Mouse (Mus musculus) heart, adult 2 months (tissue): ENCODE measurements around the gene S100pbp. TPM values are rescaled to one million over a fixed set of nuclear protein-coding genes. Genes with fewer than 3 reads are reported as not detected.

Source experiments
- DNase-seq, 2 experiments: peaks; one replicate each; pipeline ENCODE4 v3.0.0; 2021
- H3K27ac ChIP-seq: fragments of 200-600 bp; 2 replicates; pipeline ENCODE4 v1.8.1; 2022
- H3K27me3 ChIP-seq: fragments of 200-500 bp; 2 replicates; pipeline ENCODE4 v1.6.1; 2012; ENCODE audit warnings: mild to moderate bottlenecking, low read length, inconsistent platforms, mixed read lengths; ENCODE audit not compliant: control insufficient read depth, insufficient read depth
- H3K36me3 ChIP-seq: fragments of 200-500 bp; 2 replicates; pipeline ENCODE4 v1.6.1; 2012; ENCODE audit warnings: low read length, inconsistent platforms; ENCODE audit not compliant: control insufficient read depth, insufficient read depth
- H3K4me1 ChIP-seq: fragments of 200-500 bp; 2 replicates; pipeline ENCODE4 v1.6.1; 2011; ENCODE audit warnings: low read length; ENCODE audit not compliant: control insufficient read depth, insufficient read depth
- H3K4me3 ChIP-seq: fragments of 200-600 bp; 2 replicates; pipeline ENCODE4 v1.8.1; 2022
- H3K79me2 ChIP-seq: fragments of 200-500 bp; replicated peaks from 2 replicates; pipeline ENCODE4 v1.6.1; 2012; ENCODE audit warnings: mild to moderate bottlenecking, inconsistent platforms, low read length, moderate library complexity, mixed read lengths; ENCODE audit not compliant: control insufficient read depth, insufficient read depth
- H3K9ac ChIP-seq: fragments of 200-500 bp; 2 replicates; pipeline ENCODE4 v1.6.1; 2012; ENCODE audit warnings: low read depth, mild to moderate bottlenecking, control low read depth, inconsistent platforms, low read length, mixed read lengths
- CTCF ChIP-seq: fragments of 200-600 bp; IDR thresholded peaks from 2 replicates; pipeline ENCODE4 v1.8.1; 2022; ENCODE audit warnings: antibody characterized with exemption, mild to moderate bottlenecking, moderate library complexity
- EP300 ChIP-seq: fragments of 200-500 bp; IDR thresholded peaks from 2 replicates; pipeline ENCODE4 v1.6.1; 2011; ENCODE audit warnings: low read depth, low read length, control low read depth; ENCODE audit not compliant: insufficient read depth
- POLR2A ChIP-seq: fragments of 200-500 bp; IDR thresholded peaks from 2 replicates; pipeline ENCODE4 v1.6.1; 2011; ENCODE audit warnings: mild to moderate bottlenecking, low read depth, low read length, control low read depth; ENCODE audit not compliant: insufficient read depth
- WGBS: fragments of 180-500 bp; shearing (Covaris S2); methylation state at CpG from one replicate; pipeline ENCODE4 v1.1.7; 2018; 5-methylcytosine and 5-hydroxymethylcytosine counted together
- intact Hi-C: fragments of 180-260 bp; cut with DNase I; formaldehyde crosslinking; loops from one replicate; pipeline ENCODE4 v1.15.1; 2025
- polyA plus RNA-seq: library from polyadenylated mRNA; depleted of rRNA; stranded (reverse); fragments of >200 nt; gene quantifications from 2 replicates; pipeline ENCODE4 v1.2.3, GENCODE M21; 2012; rRNA removed
- total RNA-seq, 2 experiments: library from RNA; stranded (reverse); gene quantifications; 2 replicates each; pipeline ENCODE4 v1.2.3; 2021

The S100pbp gene
- total and polyA plus RNA-seq, 3 experiments, result 6.6 to 14.2 (median 10.2) TPM

- H3K79me2 ChIP-seq, result no peaks in the 10 kb centered on the region
- WGBS, result 58% methylated on average over 10 of the region's 10 CpGs
- DNase-seq, result no peak
- H3K4me3 ChIP-seq, result no peak overlapping the region
- H3K4me1 ChIP-seq, result no peaks in the 10 kb centered on the region
- H3K9ac ChIP-seq, result no peak overlapping the region
- no peaks in the 10 kb centered on the region for H3K36me3 ChIP-seq
- H3K27ac ChIP-seq, result no peak overlapping the region
- intact Hi-C loops, result no loop called here
- TF ChIP-seq EP300, result no peak
- no peak for TF ChIP-seq CTCF
- no peak for TF ChIP-seq POLR2A
- H3K27me3 ChIP-seq, result peaks cover 11% of the 10 kb centered on the region
Measured at GRCm38 (mm10) chr4:129107348-129107899, 82.1 kb downstream of the S100pbp start.

DNA sequence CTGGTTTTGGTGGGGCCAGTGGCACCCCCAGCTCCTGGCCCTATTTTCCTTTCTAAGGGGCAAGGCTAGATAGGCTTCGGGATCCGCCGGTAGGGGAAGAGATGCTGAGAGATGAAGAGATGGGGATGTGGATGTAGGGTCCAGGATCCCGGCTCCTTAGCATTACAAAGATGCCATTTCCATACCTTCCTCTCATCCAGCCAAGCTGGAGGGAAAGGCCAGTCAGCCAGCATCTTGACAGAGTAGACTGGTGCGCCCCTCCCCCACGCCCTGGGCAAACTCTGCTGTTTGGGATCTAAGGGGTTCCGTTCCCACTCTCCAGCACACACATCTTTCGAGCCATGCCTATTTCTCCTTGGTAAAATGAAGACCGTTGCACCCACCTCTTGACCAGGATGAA is 83.5 kb downstream of the S100pbp start:
- H3K4me3 ChIP-seq, result no peak overlapping the region
- no peaks in the 10 kb centered on the region for H3K4me1 ChIP-seq
- H3K27me3 ChIP-seq, result peaks cover 9% of the 10 kb centered on the region
- intact Hi-C loops, result no loop called here
- no peak overlapping the region for H3K9ac ChIP-seq
- H3K79me2 ChIP-seq, result no peaks in the 10 kb centered on the region
- WGBS, result 27% methylated on average over 9 of the region's 9 CpGs
- no peak overlapping the region for H3K27ac ChIP-seq
- no peaks in the 10 kb centered on the region for H3K36me3 ChIP-seq
- TF ChIP-seq EP300, result no peak
- no peak for TF ChIP-seq POLR2A
- TF ChIP-seq CTCF, result no peak
- no peak for DNase-seq

DNA sequence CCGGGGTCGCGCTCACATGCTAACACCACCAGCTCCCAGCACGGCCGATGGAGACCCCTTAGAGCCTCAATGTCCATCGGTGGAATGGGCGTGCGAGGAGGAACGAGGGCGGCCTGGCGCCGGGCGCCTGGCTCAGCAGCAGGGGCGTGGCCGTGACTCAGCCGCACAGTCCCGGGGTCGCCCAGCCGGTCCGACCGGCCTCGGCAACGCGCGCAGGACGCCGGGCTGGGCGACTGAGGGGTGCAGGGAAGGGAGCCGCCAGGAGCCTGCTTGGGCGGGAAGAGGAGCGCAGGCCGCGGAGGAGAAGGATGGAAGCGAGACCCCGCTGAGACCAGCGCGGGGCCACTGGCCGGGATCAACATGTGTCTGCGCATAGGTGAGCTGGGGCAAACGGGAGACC is 84.2 kb downstream of the S100pbp start, which contains the start of gene Tmem54:
Gene Tmem54, plus strand, starts transcription at position 193 of the 400 bp plus-strand sequence.
- intact Hi-C loops, result no loop called here
- TF ChIP-seq POLR2A (no peak), EP300 (no peak), CTCF (no peak)
- no peak within 1 kb of the TSS for H3K4me3 ChIP-seq
- H3K9ac ChIP-seq, result no peak within 1 kb of the TSS
- H3K27me3 ChIP-seq, result peaks cover 9% of the 10 kb centered on the region
- H3K27ac ChIP-seq, result no peak within 1 kb of the TSS
- no peaks in the 10 kb centered on the region for H3K4me1 ChIP-seq
- H3K36me3 ChIP-seq, result no peaks in the 10 kb centered on the region
- 3% methylated on average over 40 of the region's 40 CpGs for WGBS
- no peaks in the 10 kb centered on the region for H3K79me2 ChIP-seq
- DNase-seq, result no peak

- no peak for TF ChIP-seq CTCF
- TF ChIP-seq EP300, result no peak
- no peak for TF ChIP-seq POLR2A
- H3K4me3 ChIP-seq, result no peak overlapping the region
- no peaks in the 10 kb centered on the region for H3K4me1 ChIP-seq
- intact Hi-C loops, result no loop called here
- H3K27me3 ChIP-seq, result peaks cover 9% of the 10 kb centered on the region
- no peak overlapping the region for H3K9ac ChIP-seq
- 36% methylated on average over 14 of the region's 14 CpGs for WGBS
- H3K79me2 ChIP-seq, result no peaks in the 10 kb centered on the region
- H3K36me3 ChIP-seq, result no peaks in the 10 kb centered on the region
- no peak overlapping the region for H3K27ac ChIP-seq
- DNase-seq, result no peak
Measured at GRCm38 (mm10) chr4:129102133-129102829, 87.2 kb downstream of the S100pbp start.

Other genes starting within 250 kb of the S100pbp start
- gene Azin2, start 227.3 kb downstream of the S100pbp start, total RNA-seq, result 1 to 10 TPM; 2.0 to 3.0 TPM
- 3.2 and 3.7 TPM in 2 replicates for gene Azin2, start 227.3 kb downstream of the S100pbp start, polyA plus RNA-seq
- 10 to 100 TPM; 63.1 to 70.5 TPM for gene Ak2, start 197.8 kb downstream of the S100pbp start, total RNA-seq
- gene Ak2, start 197.8 kb downstream of the S100pbp start, polyA plus RNA-seq, result 41.8 and 43.4 TPM in 2 replicates
- gene Rnf19b, start 131.5 kb downstream of the S100pbp start, total RNA-seq, result 10 to 100 TPM; 27.1 to 28.1 TPM
- 21.1 and 24.7 TPM in 2 replicates for gene Rnf19b, start 131.5 kb downstream of the S100pbp start, polyA plus RNA-seq
- gene Tmem54, start 84.2 kb downstream of the S100pbp start, total RNA-seq, result not detected
- gene Tmem54, start 84.2 kb downstream of the S100pbp start, polyA plus RNA-seq, result 0.23 TPM in 1 of 2 replicates, not detected in the other
- under 1 TPM in 1 of 2 experiments, not detected in 1; 0.14 TPM for gene Hpca, start 67.7 kb downstream of the S100pbp start, total RNA-seq
- 0.23 and 0.62 TPM in 2 replicates for gene Hpca, start 67.7 kb downstream of the S100pbp start, polyA plus RNA-seq
- 100 to 1,000 TPM; 338 to 388 TPM for gene Fndc5, start 52.7 kb downstream of the S100pbp start, total RNA-seq
- gene Fndc5, start 52.7 kb downstream of the S100pbp start, polyA plus RNA-seq, result 197 and 335 TPM in 2 replicates
- 10 to 100 TPM; 26.3 to 29.7 TPM for gene Yars, start within 50 bp of the S100pbp start, total RNA-seq
- gene Yars, start within 50 bp of the S100pbp start, polyA plus RNA-seq, result 10.4 and 18.4 TPM in 2 replicates
- 1 to 10 TPM; 3.2 to 3.7 TPM for gene C77080, start 71.7 kb upstream of the S100pbp start, total RNA-seq
- 3.8 and 4.4 TPM in 2 replicates for gene C77080, start 71.7 kb upstream of the S100pbp start, polyA plus RNA-seq
- gene Sync, start 97.9 kb upstream of the S100pbp start, total RNA-seq, result 10 to 100 TPM; 17.7 to 17.9 TPM
- 8.7 and 18.8 TPM in 2 replicates for gene Sync, start 97.9 kb upstream of the S100pbp start, polyA plus RNA-seq
- 10 to 100 TPM; 67.0 to 70.7 TPM for gene Rbbp4, start 145.6 kb upstream of the S100pbp start, total RNA-seq
- gene Rbbp4, start 145.6 kb upstream of the S100pbp start, polyA plus RNA-seq, result 16.8 and 34.5 TPM in 2 replicates
- 10 to 100 TPM; 19.5 to 27.2 TPM for gene Zbtb8os, start 146.0 kb upstream of the S100pbp start, total RNA-seq
- 9.1 and 13.0 TPM in 2 replicates for gene Zbtb8os, start 146.0 kb upstream of the S100pbp start, polyA plus RNA-seq
- 1 to 10 TPM; 2.5 to 3.5 TPM for gene Zbtb8a, start 188.4 kb upstream of the S100pbp start, total RNA-seq
- gene Zbtb8a, start 188.4 kb upstream of the S100pbp start, polyA plus RNA-seq, result 3.2 and 5.5 TPM in 2 replicates